Mouse (Mus musculus) E14TG2a.4 (cell line): Measurements from ENCODE around the gene Fez1.

Experiments
- CTCF ChIP-seq: conservative IDR thresholded peaks from 2 replicates; pipeline ENCODE4 v1.5.1; 2014; ENCODE audit warnings: low read length
- NANOG ChIP-seq: IDR thresholded peaks from 2 replicates; pipeline ENCODE4 v1.6.1; 2014; ENCODE audit warnings: borderline replicate concordance, low read length, mixed read lengths
- POU5F1 ChIP-seq: IDR thresholded peaks from 2 replicates; pipeline ENCODE4 v1.6.1; 2014; ENCODE audit warnings: low read length, borderline replicate concordance

- no peak for TF ChIP-seq CTCF
- no peak for TF ChIP-seq NANOG
- no peak for TF ChIP-seq POU5F1
Measured at GRCm38 (mm10) chr9:36858677-36859076, 37.0 kb downstream of the Fez1 start.
